Mouse (Mus musculus): ENCODE data around the gene Olfr847.

Olfr847 gene

GRCm38 (mm10) chr9:19378569-19378968, at the start of gene Olfr847:
Olfr847 (minus strand) TSS chr9:19378669.
- no peak for DNase-seq (ENCODE audit: low spot score in 2 of 2)

- DNase-seq (ENCODE audit: low spot score in 2 of 2): no peak
Observed at GRCm38 (mm10) chr9:19363905-19364304, 14.6 kb downstream of the Olfr847 start, which contains the start of gene Olfr846. Olfr846 (minus strand) TSS chr9:19364005.

DNA sequence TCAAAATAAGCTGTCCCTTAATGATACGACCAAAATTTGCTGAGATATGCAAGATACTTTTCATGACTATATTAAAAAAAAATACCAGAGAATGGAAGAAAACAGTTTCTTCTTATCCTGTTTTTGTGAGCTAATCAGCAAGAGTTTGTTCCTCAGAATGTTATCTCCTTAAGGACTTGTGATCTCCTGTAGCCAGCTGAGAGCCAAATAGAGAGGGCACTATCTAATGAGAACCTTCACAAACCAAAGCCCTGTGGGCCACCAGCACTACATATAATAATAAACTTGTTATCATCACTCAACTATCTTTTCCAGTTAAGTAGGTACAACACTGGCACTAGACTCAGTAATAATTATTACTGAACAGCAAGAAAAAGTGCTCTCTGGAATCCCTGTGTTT, 42.3 kb downstream of the Olfr847 start, which contains the start of gene Olfr845:
Olfr845 (plus strand) TSS at position 301 of the 400 bp plus-strand sequence.
- no peak for DNase-seq (ENCODE audit: low spot score in 2 of 2)
